Mouse (Mus musculus) ES-E14 (cell line): ENCODE data around the gene Dnmt3b.

Source experiments
- HCFC1 ChIP-seq: IDR thresholded peaks from 2 replicates; pipeline ENCODE4 v1.6.1; 2012; ENCODE audit warnings: low read length, inconsistent platforms, borderline replicate concordance; ENCODE audit not compliant: insufficient read depth
- ZC3H11A ChIP-seq: IDR thresholded peaks from 2 replicates; pipeline ENCODE4 v1.6.1; 2012; ENCODE audit warnings: low read depth, mild to moderate bottlenecking, inconsistent platforms, low read length, borderline replicate concordance
- ZNF384 ChIP-seq: IDR thresholded peaks from 2 replicates; pipeline ENCODE4 v1.6.1; 2012; ENCODE audit warnings: low read depth, low read length, inconsistent platforms

DNA sequence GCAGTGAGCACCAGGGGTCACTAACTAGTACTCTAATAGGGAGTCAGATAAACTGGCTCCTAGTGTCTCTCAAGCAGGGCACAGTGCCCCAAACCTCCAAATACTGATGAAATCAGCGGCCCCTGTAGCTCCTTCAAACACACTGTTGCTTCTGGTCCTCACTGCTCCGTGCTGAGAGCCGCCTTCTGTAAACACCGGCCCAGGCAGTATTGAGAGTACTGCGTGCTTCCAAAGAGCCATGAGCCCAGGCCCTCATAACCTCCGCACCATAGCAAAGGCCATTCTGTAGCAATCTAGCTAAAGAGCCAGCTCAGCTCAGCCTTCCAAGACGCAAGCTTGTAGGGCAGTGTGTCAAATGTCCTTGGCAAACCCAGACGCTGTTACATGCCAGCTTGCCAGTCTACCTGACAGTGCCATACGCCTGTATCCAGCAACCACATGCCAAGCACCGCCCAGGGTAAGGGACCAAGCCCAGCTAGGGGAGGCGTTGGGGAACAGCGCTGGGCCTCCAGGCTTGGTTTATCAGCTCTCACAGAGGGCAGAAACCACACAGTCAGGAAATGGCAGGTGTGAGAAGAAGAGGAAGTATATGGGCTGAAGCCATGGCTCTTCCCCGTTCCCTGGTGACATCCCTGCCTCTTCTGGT, 41.3 kb upstream of the Dnmt3b start:
- TF ChIP-seq HCFC1 (no peak), ZC3H11A (no peak), ZNF384 (no peak)
